Comparison of ENCODE assay signal across 8 mouse cellular contexts in the genomic region with DNA sequence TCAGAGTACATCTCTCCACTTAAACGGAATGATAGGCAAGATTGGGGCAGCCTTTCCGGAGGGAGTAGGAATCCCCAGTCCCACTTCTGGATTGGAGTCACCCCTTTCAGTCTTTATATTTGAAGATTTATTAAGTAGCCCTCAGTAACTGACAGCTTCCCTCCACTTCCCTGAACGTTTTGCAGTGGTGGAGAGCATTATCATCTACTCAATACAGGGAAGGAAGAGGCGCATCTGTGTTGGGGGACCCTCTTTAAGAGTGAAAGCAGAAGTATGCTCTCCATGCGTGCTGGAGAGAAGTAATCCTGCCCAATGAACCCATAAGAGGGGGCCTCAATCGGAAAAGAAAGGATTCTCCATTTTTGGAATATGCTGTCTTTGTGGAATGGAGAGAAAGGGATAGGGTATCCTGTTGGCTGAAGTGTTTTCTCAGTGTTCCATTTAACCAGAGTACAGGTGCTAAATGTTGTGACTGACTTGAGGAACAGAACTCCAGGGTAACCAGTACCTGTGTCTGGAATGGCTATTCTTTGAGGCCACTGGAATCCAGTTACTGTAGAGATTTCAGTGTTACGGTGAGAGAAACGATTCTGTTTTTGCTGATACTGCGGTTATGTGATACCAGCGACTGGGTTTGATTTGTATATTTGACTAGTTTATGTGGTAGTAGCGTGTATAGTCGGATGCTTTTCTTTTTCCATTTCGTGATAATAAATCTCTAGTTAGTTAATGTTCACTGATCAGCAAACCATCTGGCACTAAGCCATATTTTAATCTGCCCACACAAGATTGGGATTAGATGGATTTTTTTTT. TPM values are rescaled to one million over a fixed set of nuclear protein-coding genes. Genes with fewer than 3 reads are reported as not detected.
DNase-seq lines count a peak whose midpoint lies in the region; ATAC-seq and TF ChIP-seq lines count a peak whose summit lies in the region.

No protein-coding gene starts in this region.

- DNase-seq in heart, adult 18-20 months: peak; percentile 36 to 55
- no peak for DNase-seq in heart, postnatal 14 days
- peak; percentile 16 for DNase-seq in embryo, embryonic 11 days
- DNase-seq in ovary, adult 18-20 months (ENCODE audit: low spot score): no peak

- no peaks in the 10 kb centered on the region for H3K27me3 ChIP-seq in C2C12 (ENCODE audit: control insufficient read depth, insufficient read depth, insufficient read length)
- H3K27me3 ChIP-seq in stomach, embryonic 14.5 days (ENCODE audit: control insufficient read depth, insufficient read depth, low read length): no peaks in the 10 kb centered on the region

- H3K79me2 ChIP-seq in C2C12 (ENCODE audit: control insufficient read depth, insufficient read depth): peaks cover 59% of the 10 kb centered on the region
- H3K79me2 ChIP-seq in macrophage (ENCODE audit: inconsistent target): peaks cover 56% of the 10 kb centered on the region

- H3K4me3 ChIP-seq in C2C12 (ENCODE audit: insufficient read depth, poor library complexity, severe bottlenecking) (peak overlapping the region; percentile 62), macrophage (ENCODE audit: inconsistent target) (peak overlapping the region; percentile 61)
- H3K4me3 ChIP-seq in stomach, embryonic 14.5 days (ENCODE audit: low read depth, low read length): peak overlapping the region; percentile 85

- peaks cover 12% of the 10 kb centered on the region for H3K4me1 ChIP-seq in stomach, embryonic 14.5 days (ENCODE audit: control insufficient read depth, insufficient read depth, low read length)

- 9% methylated on average over 13 of the region's 13 CpGs for WGBS in macrophage (ENCODE audit: missing documents)
- 5% methylated on average over 13 of the region's 13 CpGs for WGBS in stomach, embryonic 14.5 days

- intact Hi-C loops in heart, postnatal 14 days (cut with DNase I): loop anchor here (2.0 to 5.0 kb wide), 2 partner anchors 75 to 80 kb away; no protein-coding TSS in a partner anchor

- H3K79me3 ChIP-seq in C2C12 (ENCODE audit: low read depth): peaks cover 42% of the 10 kb centered on the region

- peak overlapping the region; percentile 90 for H3K9ac ChIP-seq in stomach, embryonic 14.5 days (replicated peaks; ENCODE audit: low read depth, low read length)

- peak overlapping the region; percentile 95 for H3ac ChIP-seq in C2C12 (ENCODE audit: control insufficient read depth, insufficient read length, low read depth)

- no peak for TF ChIP-seq CTCF in C2C12 (IDR thresholded peaks at IDR 0.05; ENCODE audit: control insufficient read depth, insufficient read depth, insufficient read length)

- no peaks in the 10 kb centered on the region for H3K36me3 ChIP-seq in C2C12 (ENCODE audit: control insufficient read depth, insufficient read depth)
- H3K36me3 ChIP-seq in macrophage (ENCODE audit: inconsistent target): no peaks in the 10 kb centered on the region
- no peaks in the 10 kb centered on the region for H3K36me3 ChIP-seq in stomach, embryonic 14.5 days (ENCODE audit: control insufficient read depth, insufficient read depth, low read length)

- peak overlapping the region; percentile 44 for H3K27ac ChIP-seq in macrophage
- peak overlapping the region; percentile 87 for H3K27ac ChIP-seq in stomach, embryonic 14.5 days (ENCODE audit: low read length)

- peak overlapping the region; percentile 59 for H3K4me2 ChIP-seq in stomach, embryonic 14.5 days (replicated peaks; ENCODE audit: low read depth, low read length)

- ATAC-seq in hematopoietic stem cell, adult 5-6 weeks (replicated peaks in 1 of 2; ENCODE audit: insufficient read depth in 1 of 2, low FRiP score in 2 of 2, low TSS enrichment in 1 of 2, low read depth in 1 of 2, poor library complexity in 2 of 2, severe bottlenecking in 2 of 2): peak; percentile 65 to 67
- ATAC-seq in stomach, embryonic 14.5 days (ENCODE audit: insufficient number of reproducible peaks, insufficient read depth, low FRiP score, low read depth): no peak

- H3K9me3 ChIP-seq in stomach, embryonic 14.5 days (ENCODE audit: control insufficient read depth, low read depth, low read length): no peaks in the 10 kb centered on the region

TF ChIP-seq in C2C12, 6 proteins besides CTCF, POLR2A, EP300 and RAD21:
- TF ChIP-seq FOSL1 (IDR thresholded peaks at IDR 0.05; ENCODE audit: insufficient read depth, low read length, poor library complexity, severe bottlenecking): no peak
- TF ChIP-seq MAX (IDR thresholded peaks at IDR 0.05): no peak
- TF ChIP-seq MYOD1 (IDR thresholded peaks at IDR 0.05; ENCODE audit: control insufficient read depth, insufficient read length, low read depth): no peak
- no peak for TF ChIP-seq MYOG (IDR thresholded peaks at IDR 0.05; ENCODE audit: control insufficient read depth, extremely low read depth, insufficient read length)
- TF ChIP-seq USF1 (IDR thresholded peaks at IDR 0.05; ENCODE audit: low read depth): no peak
- no peak for TF ChIP-seq CEBPB (IDR thresholded peaks at IDR 0.05; ENCODE audit: low read depth)

RNA-seq across cellular contexts. Expression of gene Eml4, which starts 1.1 kb away (rescaled TPM):
- total RNA-seq in heart, adult 18-20 months (2021): 1 to 10 TPM; 4.3 to 4.4 TPM
- total RNA-seq in heart, postnatal 14 days (2021): 1 to 10 TPM; 8.3 TPM
- polyA plus RNA-seq in C2C12 (2012; fragmentation: generic; extraction: Trizol): 5.5 TPM
- total RNA-seq in hematopoietic stem cell, adult 5-6 weeks (2017): 90.9 and 91.0 TPM in 2 replicates
- total RNA-seq in macrophage (2018; cell fraction: chromatin; rRNA removed): 10 to 100 TPM; 25.9 to 51.5 (median 42.5) TPM
- 10 to 100 TPM in 24 of 26 experiments, 1 to 10 TPM in 2; 9.3 to 18.3 (median 12.9) TPM for total RNA-seq in macrophage (2018; cell fraction: cytosol; rRNA removed)
- 10 to 100 TPM; 18.2 to 45.5 (median 30.2) TPM for total RNA-seq in macrophage (2018; cell fraction: nucleus; rRNA removed)
- polyA plus RNA-seq in macrophage (2018): 12.7 to 14.7 TPM (median 12.8 TPM) in 3 replicates
- polyA plus RNA-seq in stomach, embryonic 14.5 days (2014; fragmentation: Nextera tagmentation; extraction: Ambion mirVana): 41.9 and 47.3 TPM in 2 replicates

Comparison
In these comparisons a context has a peak if more than half of its experiments do, and no peak if none do; other contexts are left out.
1. DNase-seq: peak in heart, adult 18-20 months (2 of 2) and embryo, embryonic 11 days (single experiment); none in heart, postnatal 14 days (0 of 2) and ovary, adult 18-20 months (single experiment).
2. Peak in every context shown above with its lines, with median percentiles within 50 percentile points of each other: H3K4me3 ChIP-seq.